Mouse (Mus musculus) ES-Bruce4 (cell line): ENCODE measurements around the gene 4921511M17Rik.
"Not testable (repeated sequence)": the region's sequence is repeated elsewhere in the genome, so short reads cannot be mapped to it uniquely, and the experiment has no call there.

ENCODE experiments used
- CTCF ChIP-seq: IDR thresholded peaks from one replicate; pipeline ENCODE4 v1.8.1; 2011; ENCODE audit warnings: low read depth, low read length
- EP300 ChIP-seq: IDR thresholded peaks from 2 replicates; pipeline ENCODE4 v1.6.1; 2011; ENCODE audit warnings: low read depth, low read length; ENCODE audit not compliant: insufficient read depth
- POLR2A ChIP-seq: IDR thresholded peaks from one replicate; pipeline ENCODE4 v1.8.1; 2011; ENCODE audit warnings: low read length; ENCODE audit not compliant: insufficient read depth

DNA sequence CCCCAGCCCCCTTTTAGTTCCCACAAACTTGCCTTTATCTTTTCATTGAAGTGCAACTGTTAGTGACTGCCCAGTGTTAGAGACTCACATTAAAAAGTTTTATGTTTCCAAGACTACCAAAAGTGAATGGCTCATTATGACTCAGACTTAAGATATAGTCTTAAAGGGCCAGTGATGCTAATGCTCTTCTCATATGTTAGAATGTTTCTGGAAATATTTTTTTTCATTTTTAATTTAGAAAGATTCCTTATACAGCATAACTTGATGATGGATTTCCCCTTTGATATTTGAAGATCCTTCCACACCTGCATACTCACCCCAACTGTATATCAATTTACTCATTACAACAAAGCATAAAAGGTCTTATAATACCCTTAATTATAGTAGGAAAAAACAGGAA is at the start of gene 4921511M17Rik:
- not testable (repeated sequence) for TF ChIP-seq POLR2A, CTCF, EP300
